Mouse (Mus musculus) forebrain, embryonic 12.5 days (tissue): Measurements from ENCODE around the gene Cgref1. TPM values are rescaled to one million over a fixed set of nuclear protein-coding genes. Genes with fewer than 3 reads are reported as not detected.

Experiments
- ATAC-seq: fragments of 200-750 bp; cut with Nextera tagmentation; 2 replicates; pipeline ENCODE4 v1.8.0; 2017; ENCODE audit warnings: moderate TSS enrichment; ENCODE audit not compliant: low FRiP score
- H3K27ac ChIP-seq: fragments of 300-500 bp; sonication (generic); 2 replicates; pipeline ENCODE4 v1.5.1; 2016; ENCODE audit warnings: mild to moderate bottlenecking
- H3K27me3 ChIP-seq: fragments of 300-500 bp; sonication (generic); 2 replicates; pipeline ENCODE4 v1.6.1; 2016; ENCODE audit warnings: mild to moderate bottlenecking
- H3K36me3 ChIP-seq: fragments of 300-500 bp; sonication (generic); replicated peaks from 2 replicates; pipeline ENCODE4 v1.6.1; 2016; ENCODE audit warnings: mild to moderate bottlenecking
- H3K4me1 ChIP-seq: fragments of 300-500 bp; sonication (generic); 2 replicates; pipeline ENCODE4 v1.6.1; 2016
- H3K4me2 ChIP-seq: fragments of 300-500 bp; sonication (generic); 2 replicates; pipeline ENCODE4 v1.6.1; 2016; ENCODE audit warnings: mild to moderate bottlenecking, moderate library complexity
- H3K4me3 ChIP-seq: fragments of 300-500 bp; sonication (generic); replicated peaks from 2 replicates; pipeline ENCODE4 v1.5.1; 2016; ENCODE audit warnings: mild to moderate bottlenecking
- H3K9ac ChIP-seq: fragments of 300-500 bp; sonication (generic); 2 replicates; pipeline ENCODE4 v1.6.1; 2016; ENCODE audit warnings: mild to moderate bottlenecking
- H3K9me3 ChIP-seq: fragments of 300-500 bp; sonication (generic); 2 replicates; pipeline ENCODE4 v1.6.1; 2016
- WGBS: fragments of 180-500 bp; shearing (Covaris S2); methylation state at CpG from one replicate; pipeline ENCODE4 v1.1.7; 2016; 5-methylcytosine and 5-hydroxymethylcytosine counted together
- polyA plus RNA-seq: library from polyadenylated mRNA; unstranded; fragments of >200 nt; fragmentation: Nextera tagmentation; extraction: Ambion mirVana; gene quantifications from 2 replicates; pipeline ENCODE4 v1.2.1, GENCODE M21; 2016

The Cgref1 gene
- polyA plus RNA-seq, 1 experiment from 2014 or later = 7.3 TPM

- Histone ChIP-seq H3K27me3 (peaks cover 20% of the 10 kb centered on the region; the same call in 1 of the 2 replicates), H3K4me1 (peaks cover 14% of the 10 kb centered on the region), H3K4me3 (no peak overlapping the region), H3K27ac (no peak overlapping the region), H3K9me3 (no peaks in the 10 kb centered on the region), H3K4me2 (no peak overlapping the region), H3K36me3 (no peaks in the 10 kb centered on the region), H3K9ac (no peak overlapping the region)
- ATAC-seq = no peak
- 91% methylated on average over 6 of the region's 6 CpGs for WGBS
Observed at GRCm38 (mm10) chr5:30944344-30944743, 1.0 kb downstream of the Cgref1 start.

DNA sequence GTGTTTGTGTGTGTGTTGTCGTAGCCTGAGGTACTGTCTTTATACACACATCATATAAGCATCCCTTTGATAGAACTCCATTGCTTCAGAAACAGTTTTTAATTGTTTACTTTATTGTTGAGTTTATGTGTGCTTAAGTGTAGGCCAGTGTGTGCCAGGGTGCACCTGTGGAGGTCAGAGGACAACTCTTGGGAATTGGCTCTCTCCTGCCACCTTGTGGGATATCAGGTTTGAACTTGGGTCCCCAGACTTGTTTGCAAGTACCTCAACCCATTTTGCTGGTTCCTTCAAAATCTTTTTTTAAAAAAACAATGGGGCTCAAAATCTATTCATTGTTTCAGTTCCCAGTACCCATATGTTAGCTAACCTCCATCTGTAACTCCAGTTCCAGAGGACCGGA is 2.4 kb downstream of the Cgref1 start:
- WGBS = 82% methylated on average over 2 of the region's 2 CpGs
- no peaks in the 10 kb centered on the region for H3K9me3 ChIP-seq
- no peak overlapping the region for H3K9ac ChIP-seq
- peaks cover 9% of the 10 kb centered on the region for H3K4me1 ChIP-seq
- ATAC-seq = no peak
- no peak overlapping the region for H3K4me3 ChIP-seq
- peaks cover 20% of the 10 kb centered on the region; the same call in 1 of the 2 replicates for H3K27me3 ChIP-seq
- no peak overlapping the region for H3K27ac ChIP-seq
- H3K4me2 ChIP-seq = no peak overlapping the region
- H3K36me3 ChIP-seq = no peaks in the 10 kb centered on the region

GRCm38 (mm10) chr5:30934725-30935461 is 10.5 kb downstream of the Cgref1 start:
- Histone ChIP-seq H3K36me3 (no peaks in the 10 kb centered on the region), H3K27ac (no peak overlapping the region), H3K9me3 (no peaks in the 10 kb centered on the region), H3K4me1 (no peaks in the 10 kb centered on the region), H3K4me2 (no peak overlapping the region), H3K9ac (no peak overlapping the region), H3K27me3 (no peaks in the 10 kb centered on the region), H3K4me3 (no peak overlapping the region)
- no peak for ATAC-seq
- WGBS = 93% methylated on average over 5 of the region's 5 CpGs

DNA sequence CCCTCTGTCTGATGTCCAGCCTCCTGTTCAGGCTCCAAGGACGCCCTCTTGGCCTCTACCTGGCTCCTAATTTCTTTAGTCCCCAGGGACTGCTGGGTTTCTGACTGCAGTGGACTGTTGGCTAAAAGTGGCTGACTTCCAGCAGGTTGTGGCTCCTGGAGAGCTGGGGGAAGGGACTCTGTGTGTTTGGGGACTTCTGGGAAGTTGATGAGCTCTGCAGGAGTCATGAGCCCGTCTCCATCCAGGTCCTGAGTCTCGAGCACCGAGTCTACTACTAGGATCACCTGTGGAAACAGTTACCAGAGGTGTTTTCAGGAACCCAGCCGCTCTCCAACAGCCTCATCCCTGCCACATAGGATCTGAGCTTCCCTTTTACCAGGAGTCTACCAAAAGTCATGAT is 11.7 kb downstream of the Cgref1 start:
- H3K27me3 ChIP-seq = 0 out of 2 replicates have a peak, but pooled peaks cover 6% of the 10 kb centered on the region
- no peaks in the 10 kb centered on the region for H3K4me1 ChIP-seq
- ATAC-seq = no peak
- no peaks in the 10 kb centered on the region for H3K36me3 ChIP-seq
- no peak overlapping the region for H3K27ac ChIP-seq
- no peak overlapping the region for H3K4me3 ChIP-seq
- H3K9me3 ChIP-seq = no peaks in the 10 kb centered on the region
- WGBS = 74% methylated on average over 5 of the region's 5 CpGs
- H3K9ac ChIP-seq = no peak overlapping the region
- H3K4me2 ChIP-seq = no peak overlapping the region

DNA sequence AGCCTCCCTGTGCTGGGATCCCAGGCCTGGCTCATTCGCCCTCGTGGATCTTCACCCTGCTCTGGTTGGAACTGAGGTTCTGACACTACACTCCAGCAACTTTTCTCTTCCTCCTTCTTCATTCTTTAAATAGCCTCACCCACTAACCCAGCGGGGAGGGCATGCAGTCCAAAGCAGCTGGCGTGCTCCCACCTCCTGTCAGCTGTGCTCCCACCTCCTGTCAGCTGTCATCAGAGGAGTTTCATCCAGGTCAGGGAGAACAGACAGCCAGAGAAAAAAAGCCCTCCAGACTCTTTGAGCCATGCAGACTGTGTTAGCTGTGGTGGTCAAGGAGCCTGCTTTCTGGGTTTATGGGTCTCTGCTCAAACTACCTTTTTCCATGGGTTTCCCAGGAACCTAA is 14.0 kb downstream of the Cgref1 start:
- no peaks in the 10 kb centered on the region for H3K4me1 ChIP-seq
- H3K4me3 ChIP-seq = no peak overlapping the region
- ATAC-seq = no peak
- no peaks in the 10 kb centered on the region for H3K9me3 ChIP-seq
- no peak overlapping the region for H3K4me2 ChIP-seq
- 88% methylated on average over 4 of the region's 4 CpGs for WGBS
- no peaks in the 10 kb centered on the region for H3K36me3 ChIP-seq
- H3K27me3 ChIP-seq = 0 out of 2 replicates have a peak, but pooled peaks cover 6% of the 10 kb centered on the region
- H3K9ac ChIP-seq = no peak overlapping the region
- no peak overlapping the region for H3K27ac ChIP-seq

DNA sequence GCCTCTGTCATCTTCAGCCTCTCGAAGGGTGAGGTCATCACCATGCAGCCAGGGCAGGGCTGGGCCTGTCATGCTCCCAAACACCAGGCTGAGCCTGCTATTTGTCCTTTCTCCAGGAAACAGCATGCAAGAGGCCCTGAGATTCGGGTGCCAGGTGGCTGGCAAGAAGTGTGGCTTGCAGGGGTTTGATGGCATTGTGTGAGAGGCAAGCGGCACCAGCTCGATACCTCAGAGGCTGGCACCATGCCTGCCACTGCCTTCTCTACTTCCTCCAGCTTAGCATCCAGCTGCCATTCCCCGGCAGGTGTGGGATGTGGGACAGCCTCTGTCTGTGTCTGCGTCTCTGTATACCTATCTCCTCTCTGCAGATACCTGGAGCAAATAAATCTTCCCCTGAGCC is 14.5 kb downstream of the Cgref1 start:
- Histone ChIP-seq H3K9me3 (no peaks in the 10 kb centered on the region), H3K9ac (no peak overlapping the region), H3K27ac (no peak overlapping the region), H3K4me1 (no peaks in the 10 kb centered on the region), H3K4me2 (no peak overlapping the region), H3K36me3 (no peaks in the 10 kb centered on the region), H3K4me3 (no peak overlapping the region), H3K27me3 (0 out of 2 replicates have a peak, but pooled peaks cover 6% of the 10 kb centered on the region)
- WGBS = 82% methylated on average over 6 of the region's 6 CpGs
- no peak for ATAC-seq

GRCm38 (mm10) chr5:30930121-30930520 is 15.3 kb downstream of the Cgref1 start:
- WGBS = 52% methylated on average over 4 of the region's 4 CpGs
- H3K27ac ChIP-seq = no peak overlapping the region
- no peaks in the 10 kb centered on the region for H3K9me3 ChIP-seq
- H3K9ac ChIP-seq = no peak overlapping the region
- no peaks in the 10 kb centered on the region for H3K36me3 ChIP-seq
- no peak overlapping the region for H3K4me2 ChIP-seq
- no peak for ATAC-seq
- 0 out of 2 replicates have a peak, but pooled peaks cover 6% of the 10 kb centered on the region for H3K27me3 ChIP-seq
- no peaks in the 10 kb centered on the region for H3K4me1 ChIP-seq
- no peak overlapping the region for H3K4me3 ChIP-seq

- Histone ChIP-seq H3K4me1 (no peaks in the 10 kb centered on the region), H3K36me3 (no peaks in the 10 kb centered on the region), H3K4me2 (peak overlapping the region; percentile 25), H3K27ac (no peak overlapping the region), H3K9ac (no peak overlapping the region), H3K9me3 (no peaks in the 10 kb centered on the region), H3K27me3 (0 out of 2 replicates have a peak, but pooled peaks cover 6% of the 10 kb centered on the region), H3K4me3 (no peak overlapping the region)
- ATAC-seq = peak; percentile 60; the same call in 1 of the 2 replicates
- WGBS = 42% methylated on average over 7 of the region's 7 CpGs
Observed at GRCm38 (mm10) chr5:30927945-30928529, 17.4 kb downstream of the Cgref1 start.

DNA sequence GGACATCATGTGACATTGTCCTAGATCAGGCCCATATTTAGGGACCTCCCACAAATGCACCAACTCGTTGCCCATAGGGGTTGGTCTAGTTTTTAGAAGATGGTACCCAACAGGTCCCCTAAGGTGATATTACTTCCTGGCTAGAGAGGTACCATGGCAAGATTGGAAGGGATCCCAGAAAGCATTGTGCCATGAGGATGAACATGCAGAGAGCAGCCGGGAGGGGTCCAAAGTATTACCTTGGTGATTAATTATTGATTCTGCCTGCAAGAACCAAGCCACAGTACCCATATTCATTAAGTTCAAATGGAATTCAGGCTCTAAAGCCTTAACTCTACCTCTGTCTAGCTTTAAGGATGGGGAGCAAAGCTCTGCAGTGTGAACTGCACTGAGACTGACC is 19.3 kb downstream of the Cgref1 start:
- no peak for ATAC-seq
- H3K36me3 ChIP-seq = no peaks in the 10 kb centered on the region
- WGBS = 85% methylated on average over 2 of the region's 2 CpGs
- H3K4me1 ChIP-seq = peaks cover 13% of the 10 kb centered on the region
- 0 out of 2 replicates have a peak, but pooled peaks cover 6% of the 10 kb centered on the region for H3K27me3 ChIP-seq
- H3K27ac ChIP-seq = no peak overlapping the region
- H3K4me2 ChIP-seq = no peak overlapping the region
- H3K4me3 ChIP-seq = no peak overlapping the region
- no peak overlapping the region for H3K9ac ChIP-seq
- no peaks in the 10 kb centered on the region for H3K9me3 ChIP-seq

DNA sequence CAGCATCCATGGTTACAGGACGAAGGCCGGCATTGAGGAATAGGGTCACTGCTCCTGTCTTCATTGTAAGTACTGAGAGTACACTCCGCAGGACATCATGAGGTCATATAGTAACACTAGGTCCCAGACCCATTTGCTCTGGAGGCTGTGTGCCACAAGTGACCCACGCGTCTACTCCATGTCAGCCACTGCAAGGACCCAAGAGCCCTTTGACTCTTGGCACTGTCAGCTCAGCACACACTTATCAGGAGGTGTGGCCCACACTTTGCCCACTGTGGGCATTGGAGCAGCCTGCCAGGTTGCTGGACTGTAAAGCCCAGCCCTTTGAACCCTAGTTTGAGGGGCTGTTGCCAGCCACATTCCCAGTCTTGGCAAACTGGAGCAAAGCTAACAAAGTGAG is 20.2 kb downstream of the Cgref1 start:
- no peak for ATAC-seq

GRCm38 (mm10) chr5:30924614-30925013 is 20.8 kb downstream of the Cgref1 start:
- no peak for ATAC-seq
- 78% methylated on average over 8 of the region's 8 CpGs for WGBS
- no peaks in the 10 kb centered on the region for H3K36me3 ChIP-seq
- H3K4me1 ChIP-seq = peaks cover 25% of the 10 kb centered on the region
- H3K4me3 ChIP-seq = no peak overlapping the region
- H3K27ac ChIP-seq = no peak overlapping the region
- H3K9me3 ChIP-seq = no peaks in the 10 kb centered on the region
- H3K27me3 ChIP-seq = 0 out of 2 replicates have a peak, but pooled peaks cover 5% of the 10 kb centered on the region
- H3K9ac ChIP-seq = no peak overlapping the region
- no peak overlapping the region for H3K4me2 ChIP-seq

More for the DNA sequence above, 20.2 kb downstream of the Cgref1 start:
- H3K4me1 ChIP-seq = peaks cover 21% of the 10 kb centered on the region
- H3K27me3 ChIP-seq = 0 out of 2 replicates have a peak, but pooled peaks cover 6% of the 10 kb centered on the region
- H3K9ac ChIP-seq = no peak overlapping the region
- H3K36me3 ChIP-seq = no peaks in the 10 kb centered on the region
- H3K4me3 ChIP-seq = no peak overlapping the region
- H3K4me2 ChIP-seq = no peak overlapping the region
- no peaks in the 10 kb centered on the region for H3K9me3 ChIP-seq
- no peak overlapping the region for H3K27ac ChIP-seq
- 91% methylated on average over 5 of the region's 5 CpGs for WGBS

GRCm38 (mm10) chr5:30923119-30923518 is 22.3 kb downstream of the Cgref1 start:
- WGBS = 91% methylated on average over 6 of the region's 6 CpGs
- Histone ChIP-seq H3K27me3 (no peaks in the 10 kb centered on the region), H3K9me3 (no peaks in the 10 kb centered on the region), H3K4me1 (peaks cover 25% of the 10 kb centered on the region), H3K4me3 (no peak overlapping the region), H3K27ac (no peak overlapping the region), H3K4me2 (no peak overlapping the region), H3K36me3 (no peaks in the 10 kb centered on the region), H3K9ac (no peak overlapping the region)
- ATAC-seq = no peak
